Mouse (Mus musculus): ENCODE results near the gene Thoc2. TPM values are rescaled to one million over a fixed set of nuclear protein-coding genes. Genes with fewer than 3 reads are reported as not detected.

The Thoc2 gene
- 52.3 and 58.7 TPM in 2 replicates for polyA plus RNA-seq (2012; rRNA removed)

GRCm38 (mm10) chrX:41920574-41920973 is at the start of gene Thoc2:
Gene Thoc2, minus strand, starts transcription at chrX:41920674.

Other genes starting within 250 kb of the Thoc2 start
- gene Xiap, start 139.0 kb upstream of the Thoc2 start, polyA plus RNA-seq (2012; rRNA removed) = 21.3 and 38.0 TPM in 2 replicates
- 43.2 and 57.1 TPM in 2 replicates for gene Stag2, start 228.6 kb upstream of the Thoc2 start, polyA plus RNA-seq (2012; rRNA removed)

All from central nervous system, embryonic 11.5 days (tissue).